Mouse (Mus musculus) kidney, postnatal 0 days (tissue): Measurements from ENCODE around the gene Drg1. TPM values are rescaled to one million over a fixed set of nuclear protein-coding genes. Genes with fewer than 3 reads are reported as not detected.

Experiments
- ATAC-seq: fragments of 200-750 bp; cut with Nextera tagmentation; replicated peaks from 2 replicates; pipeline ENCODE4 v1.8.0; 2017; ENCODE audit warnings: low read depth, moderate number of reproducible peaks, moderate TSS enrichment, moderate library complexity; ENCODE audit not compliant: low FRiP score
- DNase-seq: peaks from one replicate; pipeline ENCODE4 v3.0.0-alpha.2; 2016; ENCODE audit warnings: low spot score
- H3K27ac ChIP-seq: fragments of 300-500 bp; sonication (generic); 2 replicates; pipeline ENCODE4 v1.5.1; 2014; ENCODE audit warnings: mild to moderate bottlenecking
- H3K27me3 ChIP-seq: fragments of 300-500 bp; sonication (generic); 2 replicates; pipeline ENCODE4 v1.6.1; 2014; ENCODE audit warnings: low read length, mixed read lengths; ENCODE audit not compliant: insufficient read depth
- H3K36me3 ChIP-seq: fragments of 300-500 bp; sonication (generic); 2 replicates; pipeline ENCODE4 v1.6.1; 2014; ENCODE audit warnings: low read length, mixed read lengths; ENCODE audit not compliant: insufficient read depth
- H3K4me1 ChIP-seq: fragments of 300-500 bp; sonication (generic); replicated peaks from 2 replicates; pipeline ENCODE4 v1.6.1; 2014; ENCODE audit warnings: antibody characterized with exemption, low read length, mixed read lengths; ENCODE audit not compliant: insufficient read depth
- H3K4me2 ChIP-seq: fragments of 300-500 bp; sonication (generic); 2 replicates; pipeline ENCODE4 v1.6.1; 2014; ENCODE audit warnings: mild to moderate bottlenecking, low read length, moderate library complexity, mixed read lengths
- H3K4me3 ChIP-seq: fragments of 300-500 bp; sonication (generic); replicated peaks from 2 replicates; pipeline ENCODE4 v1.5.1; 2014; ENCODE audit warnings: low read depth, low read length
- H3K9ac ChIP-seq: fragments of 300-500 bp; sonication (generic); 2 replicates; pipeline ENCODE4 v1.6.1; 2014; ENCODE audit warnings: low read depth, low read length
- H3K9me3 ChIP-seq: fragments of 300-500 bp; sonication (generic); replicated peaks from 2 replicates; pipeline ENCODE4 v1.6.1; 2016; ENCODE audit warnings: low read length, inconsistent platforms, mixed read lengths
- CTCF ChIP-seq: IDR thresholded peaks from 2 replicates; pipeline ENCODE4 v1.5.1; 2016; ENCODE audit warnings: antibody characterized with exemption, low read depth, mild to moderate bottlenecking, moderate library complexity
- WGBS: fragments of 180-500 bp; shearing (Covaris S2); extraction: QIAGEN DNeasy Blood & Tissue Kit; methylation state at CpG from one replicate; pipeline ENCODE4 v1.1.7; 2014; 5-methylcytosine and 5-hydroxymethylcytosine counted together
- polyA plus RNA-seq: library from polyadenylated mRNA; unstranded; fragments of >200 nt; fragmentation: Nextera tagmentation; extraction: Ambion mirVana; gene quantifications from 2 replicates; pipeline ENCODE4 v1.2.1, GENCODE M21; 2015

Gene Drg1
- polyA plus RNA-seq, 1 experiment from 2014 or later, result 176 TPM

- no peak for TF ChIP-seq CTCF
- no peak overlapping the region for H3K4me2 ChIP-seq
- H3K4me3 ChIP-seq, result no peak overlapping the region
- H3K36me3 ChIP-seq, result no peaks in the 10 kb centered on the region
- H3K9me3 ChIP-seq, result no peaks in the 10 kb centered on the region
- peaks cover 11% of the 10 kb centered on the region for H3K4me1 ChIP-seq
- no peaks in the 10 kb centered on the region for H3K27me3 ChIP-seq
- DNase-seq, result no peak
- no peak overlapping the region for H3K27ac ChIP-seq
- H3K9ac ChIP-seq, result no peak overlapping the region
- ATAC-seq, result no peak
- WGBS, result 25% methylated on average over 4 of the region's 4 CpGs
Observed at GRCm38 (mm10) chr11:3269241-3269640, 3.0 kb upstream of the Drg1 start.

GRCm38 (mm10) chr11:3267133-3267532, 918 bp upstream of the Drg1 start:
- H3K9me3 ChIP-seq, result no peaks in the 10 kb centered on the region
- H3K27ac ChIP-seq, result peak overlapping the region; percentile 86
- ATAC-seq (no peak), DNase-seq (no peak)
- H3K4me1 ChIP-seq, result peaks cover 11% of the 10 kb centered on the region
- H3K27me3 ChIP-seq, result no peaks in the 10 kb centered on the region
- peak overlapping the region; percentile 65 for H3K4me2 ChIP-seq
- no peak for TF ChIP-seq CTCF
- H3K36me3 ChIP-seq, result peaks cover 6% of the 10 kb centered on the region; the same call in 1 of the 2 replicates
- H3K9ac ChIP-seq, result peak overlapping the region; percentile 99; the same call in 1 of the 2 replicates
- peak overlapping the region; percentile 84 for H3K4me3 ChIP-seq
- 53% methylated on average over 7 of the region's 7 CpGs for WGBS

- no peaks in the 10 kb centered on the region for H3K9me3 ChIP-seq
- H3K27me3 ChIP-seq, result no peaks in the 10 kb centered on the region
- DNase-seq (peak; percentile 75), ATAC-seq (0 out of 2 replicates have a peak, but pooled peaks have one; percentile 1)
- peak overlapping the region; percentile 84 for H3K4me3 ChIP-seq
- H3K4me2 ChIP-seq, result peak overlapping the region; percentile 68
- TF ChIP-seq CTCF, result no peak
- under 1% methylated on average over 26 of the region's 26 CpGs for WGBS
- peaks cover 17% of the 10 kb centered on the region for H3K36me3 ChIP-seq
- peak overlapping the region; percentile 99 for H3K9ac ChIP-seq
- H3K4me1 ChIP-seq, result peaks cover 11% of the 10 kb centered on the region
- H3K27ac ChIP-seq, result peak overlapping the region; percentile 96
Observed at GRCm38 (mm10) chr11:3265291-3266078, 730 bp downstream of the Drg1 start.

GRCm38 (mm10) chr11:3259537-3259936, 6.7 kb downstream of the Drg1 start:
- no peak overlapping the region for H3K4me2 ChIP-seq
- H3K9ac ChIP-seq, result no peak overlapping the region
- DNase-seq, result no peak
- peaks cover 58% of the 10 kb centered on the region for H3K36me3 ChIP-seq
- H3K9me3 ChIP-seq, result no peaks in the 10 kb centered on the region
- 0 out of 2 replicates have a peak, but pooled peaks cover 2% of the 10 kb centered on the region for H3K4me1 ChIP-seq
- H3K27ac ChIP-seq, result no peak overlapping the region
- no peak overlapping the region for H3K4me3 ChIP-seq
- no peak for ATAC-seq
- no peak for TF ChIP-seq CTCF
- no peaks in the 10 kb centered on the region for H3K27me3 ChIP-seq
- 100% methylated on average over 1 of the region's 1 CpGs for WGBS

- TF ChIP-seq CTCF, result no peak
- Histone ChIP-seq H3K4me1 (no peaks in the 10 kb centered on the region), H3K4me2 (no peak overlapping the region), H3K9me3 (no peaks in the 10 kb centered on the region), H3K27ac (no peak overlapping the region), H3K36me3 (peaks cover 68% of the 10 kb centered on the region), H3K4me3 (no peak overlapping the region), H3K27me3 (no peaks in the 10 kb centered on the region), H3K9ac (no peak overlapping the region)
- WGBS, result 81% methylated on average over 2 of the region's 2 CpGs
- no peak for DNase-seq
- ATAC-seq, result no peak
Observed at GRCm38 (mm10) chr11:3247387-3247786, 18.8 kb downstream of the Drg1 start.

GRCm38 (mm10) chr11:3243771-3244170, 22.4 kb downstream of the Drg1 start:
- peaks cover 58% of the 10 kb centered on the region for H3K36me3 ChIP-seq
- 88% methylated on average over 4 of the region's 4 CpGs for WGBS
- no peaks in the 10 kb centered on the region for H3K9me3 ChIP-seq
- no peaks in the 10 kb centered on the region for H3K27me3 ChIP-seq
- DNase-seq (no peak), ATAC-seq (no peak)
- H3K27ac ChIP-seq, result no peak overlapping the region
- no peaks in the 10 kb centered on the region for H3K4me1 ChIP-seq
- H3K4me2 ChIP-seq, result no peak overlapping the region
- no peak for TF ChIP-seq CTCF
- no peak overlapping the region for H3K9ac ChIP-seq
- no peak overlapping the region for H3K4me3 ChIP-seq
